Mouse (Mus musculus) neural tube, embryonic 12.5 days (tissue): ENCODE data around the gene Garnl3. TPM values are rescaled to one million over a fixed set of nuclear protein-coding genes. Genes with fewer than 3 reads are reported as not detected.
A peak's percentile ranks its signal among the peaks of the same experiment; 100 is the strongest.

ENCODE experiments used
- ATAC-seq: fragments of 200-750 bp; cut with Nextera tagmentation; 2 replicates; pipeline ENCODE4 v1.8.0; 2017; ENCODE audit warnings: low read depth, mild to moderate bottlenecking, moderate TSS enrichment, moderate library complexity; ENCODE audit not compliant: low FRiP score
- H3K27ac ChIP-seq: fragments of 300-500 bp; sonication (generic); 2 replicates; pipeline ENCODE4 v1.5.1; 2016
- H3K27me3 ChIP-seq: fragments of 300-500 bp; sonication (generic); replicated peaks from 2 replicates; pipeline ENCODE4 v1.6.1; 2016; ENCODE audit warnings: mild to moderate bottlenecking
- H3K36me3 ChIP-seq: fragments of 300-500 bp; sonication (generic); 2 replicates; pipeline ENCODE4 v1.6.1; 2016; ENCODE audit warnings: mild to moderate bottlenecking
- H3K4me1 ChIP-seq: fragments of 300-500 bp; sonication (generic); 2 replicates; pipeline ENCODE4 v1.6.1; 2016
- H3K4me2 ChIP-seq: fragments of 300-500 bp; sonication (generic); replicated peaks from 2 replicates; pipeline ENCODE4 v1.6.1; 2016; ENCODE audit warnings: mild to moderate bottlenecking
- H3K4me3 ChIP-seq: fragments of 300-500 bp; sonication (generic); 2 replicates; pipeline ENCODE4 v1.5.1; 2016
- H3K9ac ChIP-seq: fragments of 300-500 bp; sonication (generic); 2 replicates; pipeline ENCODE4 v1.6.1; 2016; ENCODE audit warnings: mild to moderate bottlenecking
- H3K9me3 ChIP-seq: fragments of 300-500 bp; sonication (generic); 2 replicates; pipeline ENCODE4 v1.6.1; 2016; ENCODE audit warnings: mild to moderate bottlenecking
- WGBS: fragments of 180-500 bp; shearing (Covaris S2); methylation state at CpG from one replicate; pipeline ENCODE4 v1.1.7; 2016; 5-methylcytosine and 5-hydroxymethylcytosine counted together
- polyA plus RNA-seq: library from polyadenylated mRNA; unstranded; fragments of >200 nt; fragmentation: Nextera tagmentation; extraction: Ambion mirVana; gene quantifications from 2 replicates; pipeline ENCODE4 v1.2.1, GENCODE M21; 2016

Gene Garnl3
- polyA plus RNA-seq, 1 experiment from 2014 or later = 23.3 TPM

DNA sequence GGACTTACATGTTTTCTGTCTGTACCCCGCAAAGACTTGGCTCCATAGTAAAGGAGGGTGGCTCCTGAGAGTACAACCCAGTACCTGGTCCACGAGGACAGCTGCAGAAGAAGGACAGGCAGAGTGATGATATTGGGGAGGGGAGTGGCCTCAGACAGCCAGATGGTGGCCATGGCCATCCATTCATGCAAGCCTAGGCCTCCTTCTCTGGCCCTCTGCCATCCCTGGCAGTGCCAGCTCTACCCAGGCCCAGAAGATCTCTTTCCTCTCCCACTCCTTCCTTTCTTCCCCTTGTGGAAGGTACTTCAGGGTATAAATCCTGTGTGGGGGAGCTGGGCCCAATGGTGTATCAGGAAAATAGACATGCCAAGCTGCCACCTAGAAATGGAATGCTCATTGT lies 11.8 kb upstream of the Garnl3 start:
- Histone ChIP-seq H3K9ac (no peak overlapping the region), H3K27me3 (no peaks in the 10 kb centered on the region), H3K4me2 (no peak overlapping the region), H3K4me3 (no peak overlapping the region), H3K4me1 (no peaks in the 10 kb centered on the region), H3K9me3 (no peaks in the 10 kb centered on the region), H3K36me3 (peaks cover 13% of the 10 kb centered on the region), H3K27ac (no peak overlapping the region)
- ATAC-seq = no peak
- 89% methylated on average over 2 of the region's 2 CpGs for WGBS

DNA sequence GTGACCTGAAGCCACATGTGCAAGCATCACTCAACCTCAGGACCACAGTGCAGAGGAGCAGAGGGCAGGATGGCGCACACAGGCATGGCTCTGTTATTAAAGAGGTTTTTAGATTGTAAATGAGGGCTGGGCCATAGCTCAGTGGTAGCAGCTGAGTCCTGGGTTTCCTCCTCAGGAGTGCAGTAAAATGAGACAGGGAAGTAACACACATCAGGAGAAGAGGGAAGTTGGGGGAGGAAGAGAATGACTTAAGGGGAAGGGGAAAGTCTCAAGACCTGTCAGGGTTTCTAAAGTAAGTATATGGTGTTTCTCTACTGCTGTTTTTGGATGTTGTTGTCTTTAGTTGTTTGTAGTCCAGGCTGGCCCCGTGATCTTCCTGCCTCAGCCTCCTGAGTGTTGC lies 7.0 kb upstream of the Garnl3 start:
- Histone ChIP-seq H3K4me1 (no peaks in the 10 kb centered on the region), H3K4me2 (no peak overlapping the region), H3K36me3 (peaks cover 18% of the 10 kb centered on the region), H3K9me3 (no peaks in the 10 kb centered on the region), H3K27me3 (0 out of 2 replicates have a peak, but pooled peaks cover 7% of the 10 kb centered on the region), H3K4me3 (no peak overlapping the region), H3K9ac (no peak overlapping the region), H3K27ac (no peak overlapping the region)
- 85% methylated on average over 2 of the region's 2 CpGs for WGBS
- no peak for ATAC-seq

DNA sequence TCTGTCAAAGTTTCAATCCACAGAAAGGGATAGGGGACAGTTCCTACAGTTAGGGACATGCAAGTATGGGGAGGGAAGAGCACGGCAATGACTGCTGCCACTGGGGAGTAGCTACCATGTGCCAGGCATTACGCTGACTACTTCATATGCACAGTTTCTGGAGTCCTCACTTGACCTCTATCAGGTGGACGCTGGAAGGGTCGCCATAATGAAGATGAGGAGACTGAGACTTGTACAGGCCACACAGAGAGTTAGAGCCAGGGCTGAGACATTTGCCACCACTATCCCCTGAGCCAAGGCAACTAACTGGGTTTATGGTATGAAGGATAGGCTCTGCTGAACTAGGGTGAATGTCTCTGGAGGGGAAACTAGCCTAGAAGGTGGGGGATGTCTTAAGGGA lies 6.3 kb upstream of the Garnl3 start:
- 82% methylated on average over 4 of the region's 4 CpGs for WGBS
- ATAC-seq = no peak
- no peak overlapping the region for H3K27ac ChIP-seq

DNA sequence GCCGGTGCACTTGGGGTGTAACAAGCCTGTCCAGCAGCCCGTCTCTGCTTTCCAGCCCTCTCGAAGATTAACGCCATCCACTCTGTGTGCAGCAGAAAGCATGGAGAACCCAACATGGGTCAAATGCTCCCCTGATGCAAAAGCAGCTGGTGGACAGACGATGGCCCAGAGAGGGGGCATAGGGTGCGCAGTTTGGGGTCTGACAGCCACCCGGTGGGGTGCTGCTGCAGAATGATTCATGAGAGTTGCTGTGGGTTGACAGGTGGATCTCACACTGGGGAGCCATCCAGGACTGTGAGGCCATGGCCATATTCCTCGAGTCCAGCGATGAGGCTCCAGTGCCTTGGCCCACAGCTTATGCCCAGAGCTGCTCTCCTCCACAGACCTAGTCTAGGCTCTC lies 5.8 kb upstream of the Garnl3 start:
- H3K27me3 ChIP-seq = peaks cover 16% of the 10 kb centered on the region
- ATAC-seq = no peak
- no peak overlapping the region for H3K9ac ChIP-seq
- WGBS = 84% methylated on average over 9 of the region's 9 CpGs
- no peak overlapping the region for H3K4me2 ChIP-seq
- no peak overlapping the region for H3K4me3 ChIP-seq
- H3K4me1 ChIP-seq = no peaks in the 10 kb centered on the region
- H3K27ac ChIP-seq = no peak overlapping the region
- no peaks in the 10 kb centered on the region for H3K9me3 ChIP-seq
- peaks cover 18% of the 10 kb centered on the region for H3K36me3 ChIP-seq

More for the DNA sequence above, 6.3 kb upstream of the Garnl3 start:
- Histone ChIP-seq H3K4me3 (no peak overlapping the region), H3K9me3 (no peaks in the 10 kb centered on the region), H3K4me1 (no peaks in the 10 kb centered on the region), H3K36me3 (peaks cover 18% of the 10 kb centered on the region), H3K9ac (no peak overlapping the region), H3K27me3 (peaks cover 11% of the 10 kb centered on the region), H3K4me2 (no peak overlapping the region)

DNA sequence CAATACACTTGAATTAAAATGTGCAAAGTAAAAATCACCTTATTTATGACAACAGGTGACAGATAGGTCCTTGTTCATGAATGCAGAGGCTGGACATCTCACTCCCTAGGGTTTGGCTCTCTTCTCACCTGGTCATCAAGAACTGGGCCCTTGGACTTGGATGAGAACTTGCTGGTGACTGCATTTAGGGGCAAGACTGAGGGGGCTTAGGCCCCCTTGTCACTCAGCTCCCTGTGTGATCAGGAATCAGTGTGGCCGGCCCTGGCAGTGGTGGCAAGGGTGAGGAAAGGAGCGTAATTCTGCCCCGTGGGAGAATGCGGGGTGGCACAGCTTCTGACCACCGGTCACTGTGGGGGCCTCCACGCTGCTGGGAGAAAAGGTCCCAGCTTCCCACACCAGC lies 4.9 kb upstream of the Garnl3 start:
- Histone ChIP-seq H3K36me3 (peaks cover 18% of the 10 kb centered on the region), H3K4me3 (no peak overlapping the region), H3K27me3 (peaks cover 23% of the 10 kb centered on the region), H3K4me2 (no peak overlapping the region), H3K9me3 (no peaks in the 10 kb centered on the region), H3K4me1 (peaks cover 3% of the 10 kb centered on the region; the same call in 1 of the 2 replicates), H3K9ac (no peak overlapping the region), H3K27ac (no peak overlapping the region)
- no peak for ATAC-seq
- 90% methylated on average over 6 of the region's 6 CpGs for WGBS

DNA sequence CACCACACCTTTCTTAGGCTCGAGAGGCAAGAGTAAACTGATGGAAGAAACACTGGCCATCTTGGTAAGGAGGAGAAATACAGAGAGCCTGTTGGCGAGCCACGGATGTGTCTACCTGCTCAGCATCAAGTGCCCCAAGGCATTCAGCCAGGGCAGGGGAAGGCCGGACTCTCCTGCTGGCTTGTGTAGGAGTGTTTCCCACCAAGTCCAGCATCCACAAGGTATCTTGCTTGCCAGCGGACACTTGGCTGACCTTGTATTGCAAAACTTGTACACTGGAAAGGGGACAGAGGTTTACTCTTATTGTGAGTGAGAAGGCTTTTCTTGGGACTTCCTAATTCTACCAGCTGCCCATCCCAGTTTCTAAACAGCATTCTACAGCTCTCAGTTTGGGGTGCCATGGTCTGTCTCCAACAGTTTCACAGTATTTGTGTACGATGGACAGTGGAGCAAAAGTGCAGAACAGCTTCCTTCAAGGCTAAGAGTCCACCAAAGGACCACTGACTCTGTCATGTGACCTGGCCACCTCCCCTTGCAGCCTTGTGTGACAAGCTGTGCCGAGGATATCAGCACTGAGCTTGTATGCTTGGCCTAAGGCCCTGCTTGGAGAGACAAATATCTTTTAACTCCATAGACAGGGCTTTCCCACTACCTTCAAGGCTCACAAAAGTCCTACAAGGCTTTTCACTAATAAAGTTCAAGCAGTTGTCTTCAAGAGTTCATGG lies 3.5 kb upstream of the Garnl3 start:
- peaks cover 23% of the 10 kb centered on the region for H3K27me3 ChIP-seq
- no peak for ATAC-seq
- H3K27ac ChIP-seq = no peak overlapping the region

DNA sequence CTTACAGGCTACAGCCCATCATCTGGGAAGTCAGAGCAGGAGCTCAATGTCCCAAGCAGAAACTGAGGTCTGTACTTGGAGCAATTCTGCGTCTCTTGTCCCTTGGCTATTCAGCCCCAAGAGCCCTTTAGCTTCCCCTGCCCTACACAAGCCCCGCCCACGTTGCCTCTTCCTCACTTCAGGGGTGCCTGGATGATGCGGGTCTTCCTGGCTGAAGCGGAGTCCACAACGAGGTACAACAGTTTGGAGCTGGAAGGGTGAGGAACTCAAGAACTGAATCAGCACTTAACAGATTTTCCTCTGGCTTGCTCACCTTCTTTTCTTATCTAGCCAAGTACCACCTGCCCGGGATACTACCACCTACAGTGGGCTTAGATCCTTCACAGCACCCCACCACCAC lies 852 bp upstream of the Garnl3 start:
- peaks cover 8% of the 10 kb centered on the region; the same call in 1 of the 2 replicates for H3K36me3 ChIP-seq
- ATAC-seq = no peak
- H3K9ac ChIP-seq = no peak overlapping the region
- WGBS = 2% methylated on average over 7 of the region's 7 CpGs
- no peak overlapping the region for H3K4me2 ChIP-seq
- no peaks in the 10 kb centered on the region for H3K9me3 ChIP-seq
- no peak overlapping the region for H3K4me3 ChIP-seq
- peaks cover 18% of the 10 kb centered on the region for H3K4me1 ChIP-seq
- no peak overlapping the region for H3K27ac ChIP-seq
- peaks cover 31% of the 10 kb centered on the region for H3K27me3 ChIP-seq

More for the DNA sequence above, 3.5 kb upstream of the Garnl3 start:
- WGBS = 83% methylated on average over 7 of the region's 7 CpGs
- Histone ChIP-seq H3K9ac (no peak overlapping the region), H3K4me1 (peaks cover 10% of the 10 kb centered on the region; the same call in 1 of the 2 replicates), H3K36me3 (peaks cover 13% of the 10 kb centered on the region; the same call in 1 of the 2 replicates), H3K4me3 (no peak overlapping the region), H3K9me3 (no peaks in the 10 kb centered on the region), H3K4me2 (no peak overlapping the region)

DNA sequence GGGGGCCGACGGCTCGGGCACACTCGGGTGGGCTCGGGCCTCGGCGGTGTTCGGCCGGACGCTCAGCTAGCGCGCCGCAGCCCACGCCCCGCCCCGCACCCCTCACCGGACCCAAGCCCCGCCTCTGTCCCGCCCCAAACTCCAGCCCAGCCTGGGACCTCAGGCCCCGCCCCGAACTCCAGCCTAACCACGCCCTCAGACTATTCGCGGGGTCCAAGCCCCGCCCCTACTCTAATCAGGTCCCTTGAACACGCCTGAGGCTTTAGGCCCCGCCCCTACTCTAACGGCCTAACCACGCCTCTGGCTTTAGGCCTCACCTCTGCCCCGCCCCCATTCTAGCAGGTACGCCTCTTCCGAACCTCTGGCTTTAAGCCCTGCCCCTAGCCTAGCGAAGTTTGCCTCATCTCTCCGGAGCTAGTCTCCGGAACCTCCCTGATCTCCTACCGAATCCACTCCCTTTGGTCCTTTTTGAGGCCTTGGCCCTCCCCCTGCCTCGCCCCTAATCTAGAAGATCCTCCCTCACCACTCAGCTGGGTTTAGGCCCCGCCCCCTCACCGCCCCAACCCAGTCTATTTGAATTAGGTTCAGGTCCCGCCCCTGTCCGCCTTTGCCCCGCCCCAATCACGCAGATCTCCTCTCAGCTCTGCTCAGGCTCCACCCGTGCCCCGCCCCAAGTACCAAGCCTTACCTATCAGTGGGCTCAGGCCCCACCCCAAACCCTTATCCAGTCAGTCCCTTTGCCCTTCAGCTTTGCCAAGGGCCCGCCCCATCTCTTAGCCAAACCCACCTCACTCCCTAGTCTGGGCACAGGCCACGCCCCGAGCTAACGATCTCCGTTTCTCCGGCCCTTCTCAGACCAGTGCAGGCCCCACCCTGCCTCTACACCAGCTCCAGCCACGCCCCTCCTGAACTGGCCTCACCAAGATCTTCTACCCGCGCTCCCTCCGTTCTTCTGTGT lies 649 bp downstream of the Garnl3 start:
- H3K27ac ChIP-seq = no peak overlapping the region
- H3K4me3 ChIP-seq = peak overlapping the region; percentile 60
- under 1% methylated on average over 47 of the region's 55 CpGs for WGBS
- H3K36me3 ChIP-seq = no peaks in the 10 kb centered on the region
- peaks cover 18% of the 10 kb centered on the region for H3K4me1 ChIP-seq
- H3K9me3 ChIP-seq = no peaks in the 10 kb centered on the region
- peak overlapping the region; percentile 98 for H3K4me2 ChIP-seq
- ATAC-seq = peak; percentile 90
- H3K27me3 ChIP-seq = peaks cover 31% of the 10 kb centered on the region
- H3K9ac ChIP-seq = peak overlapping the region; percentile 79

DNA sequence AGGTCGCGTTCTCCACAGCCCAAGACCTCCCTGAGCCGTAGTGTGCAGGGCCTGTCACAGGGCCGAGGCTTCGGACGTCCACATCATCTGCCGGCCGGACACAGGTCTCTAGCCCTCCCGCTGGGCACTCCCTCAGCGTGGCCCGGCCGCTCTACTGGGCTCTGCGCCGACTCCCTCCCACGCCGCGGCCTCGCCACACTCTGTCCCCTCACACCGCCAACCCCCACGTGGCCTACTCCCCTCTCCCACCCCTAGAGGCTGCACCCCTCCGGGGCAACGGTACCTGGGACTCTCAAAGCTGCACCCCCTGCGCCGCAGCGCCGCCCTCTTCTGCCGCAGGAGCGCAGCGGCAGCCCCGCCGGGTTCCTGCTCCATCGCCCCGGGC lies 1.3 kb downstream of the Garnl3 start:
- Histone ChIP-seq H3K36me3 (no peaks in the 10 kb centered on the region), H3K4me3 (peak overlapping the region; percentile 60), H3K9ac (peak overlapping the region; percentile 79), H3K4me1 (peaks cover 18% of the 10 kb centered on the region), H3K27me3 (peaks cover 31% of the 10 kb centered on the region), H3K4me2 (peak overlapping the region; percentile 98), H3K9me3 (no peaks in the 10 kb centered on the region), H3K27ac (no peak overlapping the region)
- ATAC-seq = peak; percentile 39
- under 1% methylated on average over 33 of the region's 33 CpGs for WGBS

DNA sequence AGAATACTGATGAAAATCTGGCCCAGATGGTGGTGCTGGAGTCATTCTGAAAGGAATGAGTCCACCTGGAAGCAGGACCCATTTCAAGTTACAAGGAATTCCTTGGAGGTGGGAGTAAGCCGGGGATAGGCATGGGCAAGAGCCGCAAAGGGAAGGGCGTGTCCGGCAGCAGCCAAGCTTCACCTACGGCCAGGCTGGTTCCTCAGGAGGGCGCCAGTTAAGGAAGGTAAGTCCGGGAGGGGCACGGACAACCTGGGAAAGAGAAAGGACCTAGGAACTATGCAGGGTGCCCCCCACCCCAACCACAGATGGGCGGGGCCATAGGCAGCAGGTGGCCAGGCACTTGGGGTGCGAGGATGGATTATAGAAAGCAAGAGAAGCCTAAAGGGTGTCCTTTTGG lies 1.8 kb downstream of the Garnl3 start:
- peak overlapping the region; percentile 98 for H3K4me2 ChIP-seq
- ATAC-seq = no peak
- H3K27me3 ChIP-seq = peaks cover 27% of the 10 kb centered on the region
- H3K27ac ChIP-seq = no peak overlapping the region
- H3K9me3 ChIP-seq = no peaks in the 10 kb centered on the region
- H3K9ac ChIP-seq = peak overlapping the region; percentile 79
- H3K4me1 ChIP-seq = peaks cover 18% of the 10 kb centered on the region
- WGBS = 1% methylated on average over 10 of the region's 10 CpGs
- peak overlapping the region; percentile 60 for H3K4me3 ChIP-seq
- H3K36me3 ChIP-seq = no peaks in the 10 kb centered on the region

DNA sequence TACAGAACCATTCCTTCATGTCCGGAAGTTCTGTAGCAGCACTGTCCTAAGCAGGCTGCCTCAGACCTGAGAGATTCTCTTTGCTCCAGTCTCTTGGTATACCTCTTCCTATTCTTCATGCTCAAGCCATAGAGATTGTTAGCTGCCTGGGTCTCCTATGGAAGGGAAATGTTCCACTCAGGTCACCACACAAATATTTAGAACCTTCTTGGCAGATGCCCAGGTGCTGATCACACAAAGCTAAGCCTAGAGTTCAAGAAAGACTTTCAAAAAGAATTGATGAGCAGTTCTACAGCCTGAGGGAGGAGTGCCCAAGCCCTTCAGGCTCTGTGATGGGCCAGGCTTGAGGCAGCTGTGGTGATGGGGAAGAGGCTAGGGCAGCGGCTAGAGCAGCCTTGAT lies 2.4 kb downstream of the Garnl3 start:
- Histone ChIP-seq H3K4me3 (0 out of 2 replicates have a peak overlapping the region, but pooled peaks have one; percentile 60), H3K4me1 (peaks cover 18% of the 10 kb centered on the region), H3K9me3 (no peaks in the 10 kb centered on the region), H3K4me2 (peak overlapping the region; percentile 98), H3K27me3 (peaks cover 25% of the 10 kb centered on the region), H3K27ac (no peak overlapping the region), H3K9ac (no peak overlapping the region), H3K36me3 (no peaks in the 10 kb centered on the region)
- no peak for ATAC-seq
- WGBS = 77% methylated on average over 2 of the region's 2 CpGs

DNA sequence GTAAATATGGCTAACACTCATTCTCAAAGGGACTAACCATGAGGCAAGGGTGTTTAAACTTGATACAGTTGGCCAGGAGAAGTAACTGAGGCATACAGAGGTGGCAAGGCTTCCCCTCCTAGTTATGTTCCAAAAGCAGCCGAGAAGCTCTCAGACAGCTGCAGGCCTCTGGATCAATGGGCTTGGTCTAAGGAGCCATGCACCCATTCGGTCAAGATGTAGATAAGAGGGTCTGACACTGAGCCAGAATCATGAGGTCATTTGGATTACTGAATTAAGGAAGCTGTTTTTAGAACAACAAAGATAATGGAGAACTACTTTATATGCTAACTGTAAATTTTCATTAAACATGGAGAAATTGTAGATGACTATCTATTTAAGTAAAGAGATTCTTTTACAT lies 4.2 kb downstream of the Garnl3 start:
- Histone ChIP-seq H3K4me2 (no peak overlapping the region), H3K9me3 (no peaks in the 10 kb centered on the region), H3K9ac (no peak overlapping the region), H3K36me3 (no peaks in the 10 kb centered on the region), H3K27ac (no peak overlapping the region), H3K4me1 (peaks cover 18% of the 10 kb centered on the region), H3K27me3 (peaks cover 16% of the 10 kb centered on the region), H3K4me3 (no peak overlapping the region)
- ATAC-seq = no peak
- 86% methylated on average over 2 of the region's 2 CpGs for WGBS
